Mouse (Mus musculus): Measurements from ENCODE around the gene Calr3.

DNA sequence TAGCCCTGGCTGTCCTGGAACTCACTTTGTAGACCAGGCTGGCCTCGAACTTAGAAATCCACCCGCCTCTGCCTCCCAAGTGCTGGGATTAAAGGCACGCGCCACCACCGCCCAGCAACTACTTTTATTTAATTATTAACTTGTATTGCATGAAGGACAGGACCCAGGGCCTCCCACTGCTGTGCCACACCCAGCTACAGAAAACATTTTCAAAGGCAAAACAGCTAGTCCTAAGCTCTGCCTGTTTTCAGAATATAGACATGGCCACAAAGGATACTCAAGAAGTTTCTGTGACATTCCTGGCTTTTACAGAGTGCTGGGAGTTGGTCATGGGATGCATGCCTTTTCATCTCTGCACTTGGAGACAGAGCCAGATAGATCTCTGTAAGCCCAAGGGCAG lies 67.4 kb downstream of the Calr3 start:
- no peak for TF ChIP-seq EP300 (IDR thresholded peaks at IDR 0.05; ENCODE audit: low read depth)
- TF ChIP-seq CTCF (IDR thresholded peaks at IDR 0.05; ENCODE audit: low read depth): no peak
